Mouse (Mus musculus): Measurements from ENCODE around the gene Dmc1. TPM values are rescaled to one million over a fixed set of nuclear protein-coding genes. Genes with fewer than 3 reads are reported as not detected.
A peak's percentile ranks its signal among the peaks of the same experiment; 100 is the strongest.

Dmc1 gene
- total RNA-seq (2021), result not detected
- long read RNA-seq, experiment 1, result 0 reads
- long read RNA-seq, experiment 2, result 0 reads

- peak; percentile 8 for DNase-seq (ENCODE audit: low spot score)
These were observed at the start of gene Dmc1 for GRCm38 (mm10) chr15:79604990-79605665. Gene Dmc1 (minus strand): TSS chr15:79605109.

DNA sequence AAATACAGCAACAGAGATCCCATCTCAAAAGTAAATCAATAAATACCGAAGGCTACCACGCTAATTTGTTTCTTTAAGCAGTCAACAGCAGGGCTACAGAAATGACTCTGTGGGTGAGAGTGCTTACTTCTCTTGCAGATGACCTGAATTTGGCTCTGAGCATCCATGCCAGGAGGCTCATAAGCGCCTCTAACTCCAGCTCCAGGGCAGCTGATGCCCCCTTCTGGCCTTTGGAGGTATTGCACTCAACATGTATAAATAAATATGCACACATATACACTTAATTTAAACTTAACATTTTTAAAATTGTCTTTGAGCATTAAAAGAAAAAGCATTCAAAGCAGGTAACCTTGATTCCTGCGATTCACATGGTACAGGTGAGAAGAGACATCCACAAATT, 46.6 kb upstream of the Dmc1 start:
- no peak for DNase-seq (ENCODE audit: low spot score)

GRCm38 (mm10) chr15:79650569-79650968, 45.7 kb upstream of the Dmc1 start:
- no peak for DNase-seq (ENCODE audit: low spot score)

DNA sequence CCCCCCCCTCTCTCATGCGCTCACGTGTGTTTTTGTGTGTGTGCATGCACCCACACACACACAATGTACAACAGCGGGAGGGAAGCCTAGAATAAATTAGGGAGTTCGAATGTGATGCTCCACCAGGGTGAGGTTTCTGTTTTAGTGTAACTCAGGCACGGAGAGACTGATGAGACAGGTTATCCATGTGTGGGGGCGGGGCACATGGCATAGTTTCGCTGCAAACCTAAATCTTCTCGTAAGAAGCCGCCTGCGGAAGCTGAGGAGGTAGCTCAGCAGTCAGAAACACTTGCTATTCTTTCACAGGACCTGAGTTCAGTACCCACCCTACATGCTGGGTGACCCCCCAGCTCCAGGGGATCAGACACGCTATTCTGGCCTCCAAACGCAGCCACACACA, 43.2 kb upstream of the Dmc1 start:
- DNase-seq (ENCODE audit: low spot score), result no peak

GRCm38 (mm10) chr15:79645483-79645882, 40.6 kb upstream of the Dmc1 start:
- no peak for DNase-seq (ENCODE audit: low spot score)

DNA sequence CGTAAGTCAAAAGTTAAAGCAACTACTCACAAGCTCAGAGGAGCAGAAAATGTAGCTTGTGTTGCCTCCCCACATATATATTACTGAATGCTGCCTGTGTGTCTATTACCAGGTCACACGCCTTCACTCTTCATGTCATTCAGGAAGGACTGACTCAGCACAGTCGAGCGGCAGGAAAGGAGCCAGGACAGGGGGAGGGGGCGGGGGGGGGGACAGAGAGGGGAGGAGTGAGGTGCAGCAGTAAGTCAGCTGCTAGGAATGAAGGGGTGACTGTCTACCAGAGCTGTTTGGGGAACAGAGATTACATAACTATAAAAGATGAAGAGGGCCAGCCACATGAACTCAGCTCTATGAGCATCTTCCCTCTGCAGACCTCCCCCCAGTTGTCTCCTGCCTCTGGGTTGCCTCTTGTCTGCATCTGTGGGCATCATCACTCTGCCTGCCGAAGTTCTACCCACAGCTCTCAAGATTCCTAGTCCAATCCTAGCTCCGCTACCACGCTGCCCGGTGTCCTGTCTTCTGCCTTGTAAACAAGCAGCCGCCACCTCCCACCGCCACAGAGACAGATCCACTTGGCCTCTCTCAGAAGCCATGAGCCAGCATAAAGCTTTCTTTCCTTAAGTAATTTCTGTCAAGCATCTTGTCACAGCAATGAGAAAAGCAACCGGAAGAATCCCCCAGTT, 36.4 kb upstream of the Dmc1 start:
- no peak for DNase-seq (ENCODE audit: low spot score)

DNA sequence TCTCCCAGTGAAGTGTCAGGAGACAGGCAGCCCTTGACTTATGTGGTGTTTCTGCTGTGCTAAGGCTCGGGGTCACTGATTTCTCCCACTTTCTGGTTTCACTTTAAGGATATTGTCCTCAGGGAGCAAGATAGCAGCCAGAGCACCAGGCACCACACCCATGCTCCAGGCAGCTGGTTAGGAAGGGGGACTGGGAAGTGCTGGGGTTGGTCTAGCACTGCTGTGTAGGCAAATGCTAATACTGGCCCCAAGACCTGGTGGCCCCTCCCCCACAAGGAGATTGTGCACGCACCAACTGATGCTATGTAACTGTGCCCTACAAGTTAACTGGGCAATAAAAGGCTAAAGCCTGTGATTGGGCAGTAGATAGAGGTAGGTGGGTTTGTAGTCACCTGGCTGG, 25.6 kb upstream of the Dmc1 start:
- no peak for DNase-seq (ENCODE audit: low spot score)

DNA sequence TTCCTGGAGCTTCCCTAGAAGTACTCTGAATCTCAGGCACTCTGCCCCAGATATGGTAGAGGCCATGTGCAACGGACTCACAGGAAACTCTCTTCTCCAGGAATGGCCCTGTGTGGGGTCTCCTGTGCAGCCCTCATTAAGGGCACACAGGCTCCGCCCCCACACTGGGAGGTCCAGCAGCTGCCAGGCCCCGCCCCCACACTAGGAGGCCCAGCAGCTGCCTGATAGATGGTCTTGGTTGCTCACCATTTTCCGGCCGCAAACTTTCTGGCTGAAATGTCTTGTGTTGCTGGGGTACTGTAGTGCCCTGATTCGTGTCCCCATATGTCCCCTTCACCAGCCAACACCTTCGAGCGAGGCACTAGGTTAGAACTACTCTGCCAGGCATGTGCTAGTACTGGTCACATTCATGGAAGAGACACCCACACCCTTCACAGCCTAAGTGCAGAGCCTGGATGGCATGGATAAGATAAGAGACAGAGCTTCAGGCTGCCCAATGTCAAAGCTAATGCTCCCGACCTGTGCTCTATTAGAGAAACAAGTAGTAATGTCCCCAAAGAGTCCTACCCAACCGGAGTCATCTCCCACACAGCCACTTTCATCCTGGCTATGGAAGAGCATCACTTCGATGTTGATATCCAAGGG, 15.0 kb upstream of the Dmc1 start:
- no peak for DNase-seq (ENCODE audit: low spot score)

- DNase-seq (ENCODE audit: low spot score), result no peak
These were observed 13.5 kb upstream of the Dmc1 start for GRCm38 (mm10) chr15:79618456-79618855.

DNA sequence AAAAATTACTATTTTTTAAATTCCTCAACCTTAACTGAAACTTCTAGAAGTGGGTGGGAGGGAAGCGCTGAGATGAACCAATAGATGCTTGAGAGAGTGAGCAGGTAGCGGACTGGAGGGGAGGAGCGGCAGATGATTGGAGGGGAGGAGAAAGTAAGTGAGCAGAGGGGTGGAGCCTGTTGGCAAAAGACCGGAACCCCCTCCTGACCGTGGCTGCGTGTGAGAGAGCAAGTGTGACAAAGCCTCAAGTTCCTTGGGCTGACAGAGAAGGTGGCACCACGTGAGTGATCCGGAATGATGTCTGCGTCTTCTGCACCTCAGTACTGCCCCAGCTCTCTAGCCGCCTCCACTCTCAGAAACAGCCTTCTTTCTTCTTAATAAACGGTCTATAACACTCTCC, 12.2 kb upstream of the Dmc1 start:
- no peak for DNase-seq (ENCODE audit: low spot score)

DNA sequence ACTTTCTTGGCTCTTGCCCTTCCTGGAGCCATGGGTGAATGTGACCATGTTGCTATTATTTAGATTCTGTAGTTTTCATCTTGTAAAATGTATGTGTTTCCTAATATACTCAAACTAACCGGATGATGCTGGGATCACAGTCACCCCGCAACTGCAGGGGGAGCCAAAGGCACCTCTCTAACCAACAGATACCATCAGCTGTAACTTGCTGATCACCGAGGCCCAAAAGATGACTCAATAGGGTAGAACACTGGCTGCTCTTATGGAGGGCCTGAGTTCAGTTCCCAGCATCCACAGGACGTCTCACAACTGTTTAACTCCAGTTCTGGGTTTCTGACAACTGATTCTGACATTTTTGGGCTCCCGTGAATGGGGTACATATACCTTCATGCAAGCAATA, 11.8 kb upstream of the Dmc1 start:
- DNase-seq (ENCODE audit: low spot score), result no peak

DNA sequence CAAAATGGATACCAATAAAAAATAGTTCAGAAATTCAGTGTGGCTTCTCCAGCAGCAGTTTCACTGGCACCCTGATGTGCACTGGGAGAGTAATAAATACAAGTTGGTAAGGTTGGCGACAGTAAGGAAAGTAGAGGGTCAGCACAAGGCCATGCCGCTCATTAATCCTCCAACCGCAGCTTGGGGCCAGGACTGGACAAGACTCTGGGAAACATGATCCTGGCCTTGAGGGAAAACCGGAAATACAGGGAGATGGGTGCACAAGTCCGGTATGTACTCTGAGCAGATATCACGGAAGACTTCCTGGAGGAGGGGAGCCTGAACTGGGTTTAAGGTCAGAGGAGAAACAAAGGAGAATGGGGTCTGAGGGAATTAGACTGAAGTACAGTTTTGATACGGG, 10.6 kb upstream of the Dmc1 start:
- no peak for DNase-seq (ENCODE audit: low spot score)

GRCm38 (mm10) chr15:79609226-79609625, 4.3 kb upstream of the Dmc1 start:
- DNase-seq (ENCODE audit: low spot score), result no peak

DNA sequence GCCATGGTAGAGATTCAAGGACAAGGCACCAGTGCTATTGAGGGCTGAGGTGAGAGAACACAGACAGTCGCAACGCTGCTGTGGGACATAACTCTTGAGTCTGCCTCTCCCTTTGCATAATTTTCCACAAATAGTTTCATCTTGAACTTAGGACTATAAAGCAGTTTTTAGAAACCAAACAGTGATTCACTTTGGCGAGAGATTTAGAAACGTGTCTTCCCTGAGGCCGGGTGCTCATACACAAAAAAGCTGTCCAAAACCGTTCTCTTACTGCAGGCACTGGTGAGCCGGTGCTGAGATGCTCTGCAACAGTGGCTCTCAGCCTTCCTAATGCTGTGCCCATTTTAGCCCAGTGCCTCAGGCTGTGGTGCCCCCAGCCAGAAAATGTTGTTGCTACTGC, 3.3 kb upstream of the Dmc1 start:
- no peak for DNase-seq (ENCODE audit: low spot score)

GRCm38 (mm10) chr15:79607757-79608156, 2.8 kb upstream of the Dmc1 start:
- peak; percentile 21 for DNase-seq (ENCODE audit: low spot score)

DNA sequence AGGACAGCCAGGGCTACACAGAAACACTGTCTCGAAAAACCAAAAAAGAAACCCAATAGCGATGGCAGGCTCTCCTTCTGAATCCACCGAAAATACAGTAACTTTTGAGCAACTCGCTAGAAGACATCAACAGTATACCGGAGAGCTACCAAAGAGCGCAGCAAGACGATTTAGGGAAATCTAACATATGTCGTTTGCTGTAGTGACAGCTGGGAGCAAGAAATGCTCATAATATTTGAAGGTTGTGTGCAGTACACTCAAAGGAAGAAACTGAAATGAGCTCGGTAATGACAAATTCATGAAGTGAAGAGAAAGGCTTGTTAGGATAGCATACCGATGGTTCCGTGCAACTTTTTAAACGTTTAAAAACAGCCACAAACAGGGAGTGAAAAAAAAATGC, 1.3 kb upstream of the Dmc1 start:
- DNase-seq (ENCODE audit: low spot score), result no peak

GRCm38 (mm10) chr15:79600176-79600575, 4.7 kb downstream of the Dmc1 start:
- DNase-seq (ENCODE audit: low spot score), result no peak

DNA sequence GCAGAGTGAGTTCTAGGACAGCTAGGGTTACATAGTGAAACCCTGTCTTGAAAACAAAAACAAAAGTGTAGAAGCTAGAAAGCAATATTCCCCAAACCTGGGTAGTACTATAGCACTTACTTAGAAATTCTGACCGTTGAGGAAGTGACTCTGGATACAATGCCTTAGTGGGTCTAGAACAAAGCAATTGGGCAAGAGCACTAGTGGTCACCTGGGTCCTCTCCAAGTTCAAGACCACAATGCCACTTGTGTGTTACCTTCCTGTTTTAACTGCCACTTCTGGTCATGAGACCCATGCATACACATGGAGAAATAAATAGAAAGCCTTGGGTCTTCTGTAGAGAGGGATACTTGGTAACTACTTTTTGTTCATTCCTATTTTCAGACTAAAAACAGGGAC, 6.2 kb downstream of the Dmc1 start:
- no peak for DNase-seq (ENCODE audit: low spot score)

DNA sequence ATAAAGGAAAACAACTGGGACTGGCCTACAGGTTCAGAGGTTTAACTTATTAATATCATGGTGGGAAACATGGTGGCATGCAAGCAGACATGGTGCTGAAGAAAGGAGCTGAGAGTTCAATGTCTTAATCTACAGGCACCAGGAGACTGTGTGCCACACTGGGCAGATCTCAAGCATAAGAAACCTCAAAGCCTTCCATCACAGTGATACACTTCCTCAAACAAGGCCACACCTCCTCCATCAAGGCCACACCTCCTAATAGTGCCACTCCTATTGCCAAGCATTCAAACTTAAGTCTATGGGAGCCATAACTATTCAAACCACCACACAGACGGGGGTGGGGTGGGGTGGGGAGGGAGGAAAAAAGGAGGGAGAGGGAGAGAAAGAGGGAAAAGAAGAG, 23.3 kb downstream of the Dmc1 start:
- DNase-seq (ENCODE audit: low spot score), result no peak

- no peak for DNase-seq (ENCODE audit: low spot score)
These were observed 27.1 kb downstream of the Dmc1 start for GRCm38 (mm10) chr15:79577671-79578426.

DNA sequence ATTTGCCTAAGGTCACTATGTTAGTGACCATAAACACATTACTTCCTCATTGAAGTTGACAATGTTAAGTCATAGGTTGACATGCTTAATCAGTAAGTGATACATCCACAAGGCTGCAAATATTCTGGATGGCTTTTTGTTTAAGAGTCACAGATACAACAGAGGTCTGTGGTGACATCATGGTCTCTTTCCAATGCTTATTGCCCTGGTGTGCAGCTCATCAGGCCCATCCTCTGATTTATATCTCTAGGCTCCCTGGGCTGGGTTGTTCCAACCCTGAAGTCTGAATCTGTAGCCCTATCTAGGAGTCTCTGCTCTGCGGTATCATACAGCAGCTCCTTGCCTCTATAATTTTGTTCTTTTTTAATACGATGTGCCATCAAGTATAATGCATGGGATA, 28.0 kb downstream of the Dmc1 start:
- no peak for DNase-seq (ENCODE audit: low spot score)

DNA sequence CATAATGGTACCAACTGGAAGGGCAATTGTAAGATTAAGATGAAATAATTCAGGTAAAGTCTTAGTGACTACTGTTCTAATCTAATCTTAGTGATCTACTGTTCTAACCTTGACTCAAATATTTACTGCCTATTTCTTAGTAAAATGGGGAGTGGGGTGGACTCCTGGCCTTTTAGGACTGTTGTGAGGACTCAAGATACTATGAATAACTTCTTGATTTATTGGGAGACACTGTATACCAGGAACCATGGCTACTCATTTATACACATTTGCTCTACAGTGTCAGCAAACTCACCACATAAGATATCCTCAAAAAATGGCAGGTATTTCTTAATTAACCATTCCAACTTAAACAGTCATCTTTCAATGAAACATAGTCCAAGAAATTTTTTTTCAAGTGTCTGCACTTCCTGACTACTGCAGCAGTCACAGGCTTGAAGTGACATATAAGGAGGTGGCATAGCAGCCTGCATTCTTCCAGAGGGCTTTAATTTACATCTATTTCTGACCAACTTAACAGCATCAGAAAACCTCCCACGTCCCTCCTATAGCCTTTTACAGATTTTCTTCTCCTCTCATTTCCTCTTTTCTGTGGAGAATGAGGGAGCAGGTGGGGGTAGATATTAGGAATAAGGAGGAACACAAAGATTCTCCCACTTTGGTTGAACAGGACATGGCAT, 29.2 kb downstream of the Dmc1 start:
- DNase-seq (ENCODE audit: low spot score), result no peak

All from gastrocnemius, adult 18-20 months (tissue).